Mouse (Mus musculus) limb, embryonic 14.5 days (tissue): ENCODE measurements around the gene Mbnl3. TPM values are rescaled to one million over a fixed set of nuclear protein-coding genes. Genes with fewer than 3 reads are reported as not detected.

Experiments used
- ATAC-seq: fragments of 200-750 bp; cut with Nextera tagmentation; 2 replicates; pipeline ENCODE4 v1.8.0; 2017; ENCODE audit warnings: low read depth, moderate number of reproducible peaks, moderate TSS enrichment; ENCODE audit not compliant: low FRiP score
- DNase-seq: peaks from one replicate; pipeline ENCODE4 v3.0.0-alpha.2; 2015; ENCODE audit warnings: low spot score
- H3K27ac ChIP-seq: fragments of 300-500 bp; sonication (generic); replicated peaks from 2 replicates; pipeline ENCODE4 v1.5.1; 2014; ENCODE audit warnings: low read depth, mild to moderate bottlenecking, low read length, moderate library complexity, mixed read lengths
- H3K27me3 ChIP-seq: fragments of 300-500 bp; sonication (generic); 2 replicates; pipeline ENCODE4 v1.6.1; 2014; ENCODE audit warnings: low read length, mixed read lengths; ENCODE audit not compliant: control insufficient read depth, insufficient read depth
- H3K36me3 ChIP-seq: fragments of 300-500 bp; sonication (generic); 2 replicates; pipeline ENCODE4 v1.6.1; 2014; ENCODE audit warnings: mild to moderate bottlenecking, low read length, moderate library complexity, mixed read lengths; ENCODE audit not compliant: control insufficient read depth, insufficient read depth
- H3K4me1 ChIP-seq: fragments of 300-500 bp; sonication (generic); 2 replicates; pipeline ENCODE4 v1.6.1; 2014; ENCODE audit warnings: antibody characterized with exemption, low read length, mixed read lengths; ENCODE audit not compliant: control insufficient read depth, insufficient read depth
- H3K4me2 ChIP-seq: fragments of 300-500 bp; sonication (generic); replicated peaks from 2 replicates; pipeline ENCODE4 v1.6.1; 2014; ENCODE audit warnings: low read depth, mild to moderate bottlenecking, low read length, moderate library complexity; ENCODE audit not compliant: severe bottlenecking
- H3K4me3 ChIP-seq: fragments of 300-500 bp; sonication (generic); replicated peaks from 2 replicates; pipeline ENCODE4 v1.5.1; 2014; ENCODE audit warnings: low read length
- H3K9ac ChIP-seq: fragments of 300-500 bp; sonication (generic); 2 replicates; pipeline ENCODE4 v1.6.1; 2014; ENCODE audit warnings: mild to moderate bottlenecking, low read depth, low read length, moderate library complexity; ENCODE audit not compliant: severe bottlenecking
- H3K9me3 ChIP-seq: fragments of 300-500 bp; sonication (generic); 2 replicates; pipeline ENCODE4 v1.6.1; 2016; ENCODE audit warnings: low read length; ENCODE audit not compliant: control insufficient read depth
- POLR2A ChIP-seq: fragments of 200-500 bp; IDR thresholded peaks from 2 replicates; pipeline ENCODE4 v1.8.0; 2012; ENCODE audit warnings: inconsistent platforms, mild to moderate bottlenecking, moderate library complexity, borderline replicate concordance; ENCODE audit not compliant: insufficient read depth, insufficient read length; ENCODE audit errors: extremely low read depth
- WGBS: fragments of 180-500 bp; shearing (Covaris S2); extraction: QIAGEN DNeasy Blood & Tissue Kit; methylation state at CpG from one replicate; pipeline ENCODE4 v1.1.7; 2014; 5-methylcytosine and 5-hydroxymethylcytosine counted together
- microRNA-seq: library from miRNA; unstranded; fragments of <30 nt; microRNA quantifications from one replicate; pipeline ENCODE4, GENCODE M21; 2016
- polyA plus RNA-seq, 2 experiments: library from polyadenylated mRNA; depleted of rRNA in 1 of 2; stranded (reverse) in 1 of 2; unstranded in 1 of 2; fragments of >200 nt; fragmentation: Nextera tagmentation in 1 of 2; extraction: Ambion mirVana in 1 of 2; gene quantifications; 2 replicates each; pipeline versions ENCODE4 v1.2.1 to v1.2.3; 2012 to 2014

The Mbnl3 gene
- polyA plus RNA-seq, 2 experiments, result 10.7 to 19.1 TPM

- Histone ChIP-seq H3K36me3 (no peaks in the 10 kb centered on the region), H3K27me3 (no peaks in the 10 kb centered on the region), H3K4me2 (no peak overlapping the region), H3K9ac (no peak overlapping the region), H3K4me1 (no peaks in the 10 kb centered on the region), H3K4me3 (no peak overlapping the region), H3K9me3 (no peaks in the 10 kb centered on the region), H3K27ac (no peak overlapping the region)
- WGBS, result 30% methylated on average over 3 of the region's 3 CpGs
- TF ChIP-seq POLR2A, result no peak
- ATAC-seq (no peak), DNase-seq (peak; percentile 6)
Observed at GRCm38 (mm10) chrX:51076744-51077143, 129.6 kb downstream of the Mbnl3 start.

Small RNAs within 50 kb of the gene (microRNA-seq; reads per million reads assigned to microRNA genes)
- not detected for gene Gm23417

Other genes with a start within 250 kb of the Mbnl3 start
- gene Rap2c, start 188.5 kb downstream of the Mbnl3 start, polyA plus RNA-seq (2012; rRNA removed), result 33.8 and 34.4 TPM in 2 replicates
- gene Rap2c, start 188.5 kb downstream of the Mbnl3 start, polyA plus RNA-seq (2014; fragmentation: Nextera tagmentation; extraction: Ambion mirVana), result 36.2 and 39.0 TPM in 2 replicates